Mouse (Mus musculus): ENCODE data around the gene Pik3r1. TPM values are rescaled to one million over a fixed set of nuclear protein-coding genes. Genes with fewer than 3 reads are reported as not detected.
A peak's percentile ranks its signal among the peaks of the same experiment; 100 is the strongest.

Pik3r1 gene
- polyA plus RNA-seq, 1 experiment: 6.8 TPM

DNA sequence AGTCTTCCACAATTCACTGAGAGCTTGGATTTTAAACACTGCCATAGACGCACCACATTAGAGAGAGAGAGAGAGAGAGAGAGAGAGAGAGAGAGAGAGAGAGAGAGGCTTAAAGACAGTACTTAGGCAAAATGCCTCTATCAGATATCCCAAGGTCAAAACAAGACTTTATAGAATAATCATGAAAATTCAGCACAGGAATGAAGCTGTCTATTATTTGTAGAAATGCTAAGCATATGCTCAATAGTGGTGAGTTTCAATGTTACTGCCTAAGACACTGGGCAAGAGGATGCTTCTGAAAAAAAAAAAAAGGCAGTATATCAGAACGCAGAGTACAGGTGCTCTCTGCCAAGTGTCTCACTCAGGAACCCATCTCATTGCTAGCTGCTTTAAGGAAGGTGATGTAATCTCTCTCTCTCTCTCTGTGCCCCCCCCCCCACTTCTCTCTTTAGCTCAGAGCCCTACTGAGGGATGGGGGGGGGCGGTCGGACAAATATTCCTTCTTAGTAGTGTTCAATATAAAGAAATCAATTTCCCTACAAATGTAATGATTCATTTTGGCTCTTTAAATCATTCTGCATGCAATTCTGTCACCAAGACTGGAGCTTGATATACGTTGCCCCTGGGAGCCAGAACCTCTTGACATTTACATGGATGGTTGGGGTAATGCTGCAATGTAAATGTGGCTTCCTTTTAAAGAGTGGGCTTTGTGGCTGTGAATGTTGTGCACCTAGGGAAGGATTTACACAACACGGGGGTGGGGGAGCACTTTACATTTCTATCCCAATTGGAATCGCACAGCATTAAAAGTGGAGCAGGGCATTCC, 74.9 kb downstream of the Pik3r1 start:
- H3K4me2 ChIP-seq (ENCODE audit: low read depth): peak overlapping the region; percentile 77
- TF ChIP-seq E2F4 (IDR thresholded peaks at IDR 0.05; ENCODE audit: insufficient read depth) (no peak), MAX (IDR thresholded peaks at IDR 0.05; ENCODE audit: low read depth) (no peak), REST (IDR thresholded peaks at IDR 0.05; ENCODE audit: insufficient read depth, insufficient read length) (no peak), TCF12 (IDR thresholded peaks at IDR 0.05; ENCODE audit: insufficient read depth, poor library complexity, severe bottlenecking) (no peak), MYOD1 (IDR thresholded peaks at IDR 0.05; ENCODE audit: control insufficient read depth in 1 of 3, insufficient read length in 2 of 3, low read depth in 2 of 3) (no peak), TCF3 (IDR thresholded peaks at IDR 0.05; ENCODE audit: insufficient read length, low read depth) (no peak), MYOG (IDR thresholded peaks at IDR 0.05; ENCODE audit: control insufficient read depth in 1 of 3, insufficient read depth in 1 of 3, insufficient read length in 2 of 3, low read depth in 2 of 3) (no peak), POLR2AphosphoS2 (IDR thresholded peaks at IDR 0.05; ENCODE audit: insufficient read length, low read depth) (no peak), CEBPB (IDR thresholded peaks at IDR 0.05; ENCODE audit: insufficient read depth, poor library complexity, severe bottlenecking) (no peak), USF1 (IDR thresholded peaks at IDR 0.05; ENCODE audit: low read depth) (no peak), SRF (IDR thresholded peaks at IDR 0.05; ENCODE audit: control insufficient read depth, insufficient read length, low read depth) (no peak), POLR2A (IDR thresholded peaks at IDR 0.05; ENCODE audit: insufficient read length, low read depth) (no peak)
- no peak overlapping the region for H3ac ChIP-seq (ENCODE audit: control insufficient read depth, insufficient read length)
- H3K27me3 ChIP-seq (ENCODE audit: control insufficient read depth, insufficient read depth, insufficient read length): no peaks in the 10 kb centered on the region
- peak overlapping the region; percentile 27 for H3K4me3 ChIP-seq
- H3K79me2 ChIP-seq (ENCODE audit: control insufficient read depth, insufficient read depth): peaks cover 12% of the 10 kb centered on the region
- H3K36me3 ChIP-seq (ENCODE audit: control insufficient read depth, insufficient read depth): peaks cover 15% of the 10 kb centered on the region

GRCm38 (mm10) chr13:101692239-101692784, 75.7 kb downstream of the Pik3r1 start:
- peak overlapping the region; percentile 36 for H3K4me2 ChIP-seq (ENCODE audit: low read depth)
- TF ChIP-seq REST (IDR thresholded peaks at IDR 0.05; ENCODE audit: insufficient read depth, insufficient read length): no peak
- no peak for TF ChIP-seq TCF12 (IDR thresholded peaks at IDR 0.05; ENCODE audit: insufficient read depth, poor library complexity, severe bottlenecking)
- no peak for TF ChIP-seq MYOG (IDR thresholded peaks at IDR 0.05; ENCODE audit: control insufficient read depth in 1 of 3, insufficient read depth in 1 of 3, insufficient read length in 2 of 3, low read depth in 2 of 3)
- TF ChIP-seq CEBPB (IDR thresholded peaks at IDR 0.05; ENCODE audit: insufficient read depth, poor library complexity, severe bottlenecking): no peak
- no peak for TF ChIP-seq POLR2A (IDR thresholded peaks at IDR 0.05; ENCODE audit: insufficient read length, low read depth)
- TF ChIP-seq MAX (IDR thresholded peaks at IDR 0.05; ENCODE audit: low read depth): no peak
- no peak for TF ChIP-seq POLR2AphosphoS2 (IDR thresholded peaks at IDR 0.05; ENCODE audit: insufficient read length, low read depth)
- TF ChIP-seq MYOD1 (IDR thresholded peaks at IDR 0.05; ENCODE audit: control insufficient read depth in 1 of 3, insufficient read length in 2 of 3, low read depth in 2 of 3): no peak
- no peak for TF ChIP-seq USF1 (IDR thresholded peaks at IDR 0.05; ENCODE audit: low read depth)
- no peak for TF ChIP-seq E2F4 (IDR thresholded peaks at IDR 0.05; ENCODE audit: insufficient read depth)
- no peak for TF ChIP-seq SRF (IDR thresholded peaks at IDR 0.05; ENCODE audit: control insufficient read depth, insufficient read length, low read depth)
- TF ChIP-seq TCF3 (IDR thresholded peaks at IDR 0.05; ENCODE audit: insufficient read length, low read depth): no peak
- H3K27me3 ChIP-seq (ENCODE audit: control insufficient read depth, insufficient read depth, insufficient read length): no peaks in the 10 kb centered on the region
- H3K36me3 ChIP-seq (ENCODE audit: control insufficient read depth, insufficient read depth): peaks cover 23% of the 10 kb centered on the region
- peaks cover 12% of the 10 kb centered on the region for H3K79me2 ChIP-seq (ENCODE audit: control insufficient read depth, insufficient read depth)
- no peak overlapping the region for H3K4me3 ChIP-seq
- H3ac ChIP-seq (ENCODE audit: control insufficient read depth, insufficient read length): no peak overlapping the region

DNA sequence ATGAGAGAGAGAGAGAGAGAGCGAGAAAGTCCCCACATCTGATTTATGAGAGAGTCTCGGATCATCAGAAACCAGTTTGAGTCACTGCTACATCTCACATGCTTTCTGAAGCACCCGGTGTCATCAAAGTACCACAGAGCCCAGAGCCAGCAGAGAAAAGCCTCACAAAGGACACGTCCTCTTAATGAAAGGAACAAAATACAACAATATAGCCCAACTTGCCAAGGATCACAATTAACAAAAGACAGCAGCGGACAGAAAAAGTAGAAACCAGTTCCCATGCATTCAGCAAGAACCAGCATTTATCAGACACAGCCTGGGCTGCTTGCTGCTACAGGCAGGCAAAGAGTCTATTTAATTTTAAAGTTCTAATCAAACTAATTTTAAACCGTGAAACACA, 76.3 kb downstream of the Pik3r1 start:
- Histone ChIP-seq H3ac (ENCODE audit: control insufficient read depth, insufficient read length) (no peak overlapping the region), H3K4me2 (ENCODE audit: low read depth) (peak overlapping the region; percentile 54), H3K79me2 (ENCODE audit: control insufficient read depth, insufficient read depth) (peaks cover 12% of the 10 kb centered on the region), H3K27me3 (ENCODE audit: control insufficient read depth, insufficient read depth, insufficient read length) (no peaks in the 10 kb centered on the region), H3K4me3 (no peak overlapping the region), H3K36me3 (ENCODE audit: control insufficient read depth, insufficient read depth) (peaks cover 28% of the 10 kb centered on the region)
- TF ChIP-seq TCF12 (IDR thresholded peaks at IDR 0.05; ENCODE audit: insufficient read depth, poor library complexity, severe bottlenecking): no peak
- no peak for TF ChIP-seq MYOD1 (IDR thresholded peaks at IDR 0.05; ENCODE audit: control insufficient read depth in 1 of 3, insufficient read length in 2 of 3, low read depth in 2 of 3)
- no peak for TF ChIP-seq TCF3 (IDR thresholded peaks at IDR 0.05; ENCODE audit: insufficient read length, low read depth)

DNA sequence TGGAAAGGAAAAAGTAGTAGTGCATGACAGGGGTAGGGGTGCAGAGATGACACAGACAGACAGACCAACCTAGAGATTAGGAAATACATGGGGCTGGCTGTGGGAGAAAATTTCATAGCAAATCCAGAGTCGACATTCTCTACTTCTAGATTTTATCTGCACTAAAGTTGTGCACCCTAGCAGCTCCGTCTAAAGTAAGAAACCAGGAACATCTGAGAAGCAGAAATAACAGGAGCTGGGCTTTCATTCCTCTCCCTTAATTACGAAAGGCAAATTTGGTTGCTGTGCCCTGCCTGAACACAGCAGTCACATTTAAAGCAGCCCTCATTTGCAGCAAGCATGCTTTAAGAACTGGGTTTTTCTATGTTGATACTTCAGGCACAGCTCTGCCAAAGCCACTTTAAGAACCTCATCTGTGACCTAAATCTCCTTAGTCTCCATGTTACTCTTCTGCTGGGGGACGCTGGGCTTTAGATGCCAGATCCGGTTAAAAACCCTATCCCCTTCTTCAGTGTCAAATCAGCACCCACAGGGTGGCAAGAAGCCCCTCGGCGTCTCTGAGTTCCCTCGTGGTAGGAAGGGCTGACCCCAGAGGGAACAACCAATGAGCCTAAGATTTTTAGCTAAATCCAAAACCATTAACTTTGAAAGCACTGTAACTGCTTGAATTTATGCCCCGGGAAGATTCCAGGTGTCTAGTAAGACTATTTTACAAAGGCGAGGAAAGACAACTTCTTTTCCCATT, 76.9 kb downstream of the Pik3r1 start:
- peaks cover 33% of the 10 kb centered on the region for H3K36me3 ChIP-seq (ENCODE audit: control insufficient read depth, insufficient read depth)
- H3K79me2 ChIP-seq (ENCODE audit: control insufficient read depth, insufficient read depth): peaks cover 12% of the 10 kb centered on the region
- no peak overlapping the region for H3K4me3 ChIP-seq
- TF ChIP-seq MYOD1 (IDR thresholded peaks at IDR 0.05; ENCODE audit: control insufficient read depth in 1 of 3, insufficient read length in 2 of 3, low read depth in 2 of 3) (no peak), TCF12 (IDR thresholded peaks at IDR 0.05; ENCODE audit: insufficient read depth, poor library complexity, severe bottlenecking) (no peak), MYOG (IDR thresholded peaks at IDR 0.05; ENCODE audit: control insufficient read depth in 1 of 3, insufficient read depth in 1 of 3, insufficient read length in 2 of 3, low read depth in 2 of 3) (no peak), REST (IDR thresholded peaks at IDR 0.05; ENCODE audit: insufficient read depth, insufficient read length) (no peak), CEBPB (IDR thresholded peaks at IDR 0.05; ENCODE audit: insufficient read depth, poor library complexity, severe bottlenecking) (no peak), E2F4 (IDR thresholded peaks at IDR 0.05; ENCODE audit: insufficient read depth) (no peak), POLR2AphosphoS2 (IDR thresholded peaks at IDR 0.05; ENCODE audit: insufficient read length, low read depth) (no peak), MAX (IDR thresholded peaks at IDR 0.05; ENCODE audit: low read depth) (no peak), USF1 (IDR thresholded peaks at IDR 0.05; ENCODE audit: low read depth) (no peak), TCF3 (IDR thresholded peaks at IDR 0.05; ENCODE audit: insufficient read length, low read depth) (no peak), SRF (IDR thresholded peaks at IDR 0.05; ENCODE audit: control insufficient read depth, insufficient read length, low read depth) (no peak), POLR2A (IDR thresholded peaks at IDR 0.05; ENCODE audit: insufficient read length, low read depth) (no peak)
- H3ac ChIP-seq (ENCODE audit: control insufficient read depth, insufficient read length): no peak overlapping the region
- H3K27me3 ChIP-seq (ENCODE audit: control insufficient read depth, insufficient read depth, insufficient read length): no peaks in the 10 kb centered on the region
- peak overlapping the region; percentile 54 for H3K4me2 ChIP-seq (ENCODE audit: low read depth)
